In genomic region chr13:97776702-97777101, GRCm38 (mm10) we compare ENCODE assay signal across 9 mouse cellular contexts. TPM values are rescaled to one million over a fixed set of nuclear protein-coding genes. Genes with fewer than 3 reads are reported as not detected.
DNase-seq lines count a peak whose midpoint lies in the region; ATAC-seq lines count a peak whose summit lies in the region.
"Had no signal": no experiment of that assay in that cellular context is flagged by ENCODE, and none has a peak within 500 bp of the region (broad histone marks: within the 10 kb centered on the region; RNA-seq: fewer than 3 reads in every experiment).

No protein-coding gene starts in this region.

- no peak for DNase-seq in hindbrain, embryonic 14.5 days (ENCODE audit: low spot score)
- peak; percentile 94 for DNase-seq in Muller cell, postnatal 12 days (ENCODE audit: inconsistent ontology term)
- DNase-seq in gastrocnemius, postnatal 25 days = peak; percentile 53
- DNase-seq in left cerebral cortex, postnatal 4 days = peak; percentile 83
- peak; percentile 38 for DNase-seq in testis, postnatal 14 days (ENCODE audit: low spot score)
- DNase-seq in urinary bladder, adult 18-20 months (ENCODE audit: low spot score in 2 of 2) = no peak

- peak; percentile 37; the same call in 1 of the 2 replicates for ATAC-seq in hindbrain, embryonic 14.5 days (ENCODE audit: low FRiP score)
- ATAC-seq in hindbrain, embryonic 12.5 days (ENCODE audit: low FRiP score) = no peak
- ATAC-seq in CD4-positive, CD25-positive, alpha-beta regulatory T cell, adult 4 months = no peak

- H3K9ac ChIP-seq in hindbrain, embryonic 14.5 days = no peak overlapping the region
- H3K9ac ChIP-seq in hindbrain, embryonic 12.5 days = no peak overlapping the region
- H3K9ac ChIP-seq: neural tube, embryonic 13.5 days had no signal

- H3K4me2 ChIP-seq in hindbrain, embryonic 14.5 days (replicated peaks) = no peak overlapping the region
- H3K4me2 ChIP-seq in hindbrain, embryonic 12.5 days (replicated peaks) = no peak overlapping the region
- H3K4me2 ChIP-seq: neural tube, embryonic 13.5 days had no signal

- H3K27me3 ChIP-seq in hindbrain, embryonic 14.5 days (ENCODE audit: control insufficient read depth, insufficient read depth, low read length) = no peaks in the 10 kb centered on the region
- H3K27me3 ChIP-seq in hindbrain, embryonic 12.5 days = no peaks in the 10 kb centered on the region
- H3K27me3 ChIP-seq: neural tube, embryonic 13.5 days had no signal

- 61% methylated on average over 3 of the region's 3 CpGs for WGBS in hindbrain, embryonic 14.5 days
- 55% methylated on average over 3 of the region's 3 CpGs for WGBS in hindbrain, embryonic 12.5 days

- intact Hi-C loops in left cerebral cortex, postnatal 4 days (cut with DNase I) = no loop called here

- H3K36me3 ChIP-seq in hindbrain, embryonic 14.5 days (replicated peaks; ENCODE audit: control insufficient read depth, insufficient read depth) = no peaks in the 10 kb centered on the region
- H3K36me3 ChIP-seq in hindbrain, embryonic 12.5 days = no peaks in the 10 kb centered on the region
- H3K36me3 ChIP-seq: neural tube, embryonic 13.5 days had no signal

- 0 out of 2 replicates have a peak, but pooled peaks cover 6% of the 10 kb centered on the region for H3K4me1 ChIP-seq in hindbrain, embryonic 14.5 days (replicated peaks; ENCODE audit: control insufficient read depth, insufficient read depth, low read length)
- H3K4me1 ChIP-seq in hindbrain, embryonic 12.5 days = peaks cover 12% of the 10 kb centered on the region

- no peak overlapping the region for H3K27ac ChIP-seq in hindbrain, embryonic 14.5 days
- H3K27ac ChIP-seq in hindbrain, embryonic 12.5 days = no peak overlapping the region
- H3K27ac ChIP-seq: neural tube, embryonic 13.5 days had no signal

- no peaks in the 10 kb centered on the region; the same call in 1 of the 2 replicates for H3K9me3 ChIP-seq in hindbrain, embryonic 14.5 days (ENCODE audit: control insufficient read depth, low read length)
- no peaks in the 10 kb centered on the region for H3K9me3 ChIP-seq in hindbrain, embryonic 12.5 days (replicated peaks)
- H3K9me3 ChIP-seq: neural tube, embryonic 13.5 days had no signal

- no peak overlapping the region for H3K4me3 ChIP-seq in hindbrain, embryonic 14.5 days (replicated peaks; ENCODE audit: low read length)
- H3K4me3 ChIP-seq in hindbrain, embryonic 12.5 days = no peak overlapping the region
- H3K4me3 ChIP-seq: neural tube, embryonic 13.5 days had no signal

RNA-seq across cellular contexts. Expression of gene Gm10260, which starts 16.3 kb away (rescaled TPM):
- polyA plus RNA-seq in hindbrain, embryonic 14.5 days (2014; fragmentation: Nextera tagmentation; extraction: Ambion mirVana) = 2.2 and 2.9 TPM in 2 replicates
- 1.2 and 3.2 TPM in 2 replicates for polyA plus RNA-seq in hindbrain, embryonic 12.5 days (2016; fragmentation: Nextera tagmentation; extraction: Ambion mirVana)
- 10 to 100 TPM; 88.9 to 97.1 TPM for total RNA-seq in gastrocnemius, postnatal 25 days (2021)
- total RNA-seq in left cerebral cortex, postnatal 4 days (2021) = 100 to 1,000 TPM; 149 to 157 TPM
- polyA plus RNA-seq in CD4-positive, CD25-positive, alpha-beta regulatory T cell, adult 4 months (2017; shearing (Covaris generic)) = 10 to 100 TPM; 25.5 to 27.3 TPM

Comparison
In these comparisons a context has a peak if more than half of its experiments do, and no peak if none do; other contexts are left out.
1. DNase-seq: peak in Muller cell, postnatal 12 days (single experiment), gastrocnemius, postnatal 25 days (single experiment), left cerebral cortex, postnatal 4 days (single experiment) and testis, postnatal 14 days (single experiment); none in hindbrain, embryonic 14.5 days (single experiment) and urinary bladder, adult 18-20 months (0 of 2).